Mouse (Mus musculus) gastrocnemius, postnatal 36 days (tissue): ENCODE results near the gene Zbtb48. TPM values are rescaled to one million over a fixed set of nuclear protein-coding genes. Genes with fewer than 3 reads are reported as not detected.

Experiments
- DNase-seq, 2 experiments: peaks; one replicate each; pipeline ENCODE4 v3.0.0; 2022
- intact Hi-C: fragments of 180-260 bp; cut with DNase I; formaldehyde crosslinking; loops from one replicate; pipeline ENCODE4 v1.15.1; 2025
- total RNA-seq, 2 experiments: library from RNA; stranded (reverse); gene quantifications; 2 replicates each; pipeline ENCODE4 v1.2.3; 2021

Gene Zbtb48
- total RNA-seq, 2 experiments from 2014 or later, result 2.5 to 2.8 TPM

DNA sequence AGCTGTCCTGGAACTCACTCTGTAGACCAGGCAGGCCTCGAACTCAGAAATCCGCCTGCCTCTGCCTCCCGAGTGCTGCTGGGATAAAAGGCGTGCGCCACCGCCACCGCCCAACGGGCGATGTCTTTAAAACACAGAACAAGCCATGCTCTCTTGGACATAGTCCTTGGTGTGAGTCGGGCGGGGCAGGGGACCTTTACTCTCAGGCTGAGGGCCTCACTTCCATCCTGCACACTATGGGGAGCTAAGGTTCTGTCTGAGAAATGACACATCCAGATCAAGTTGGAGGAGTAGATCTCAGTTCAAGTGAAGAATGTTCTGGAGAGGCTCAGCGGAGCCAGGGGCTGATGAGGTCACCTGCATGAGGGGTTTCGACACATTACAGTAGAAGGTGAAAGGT, 5.5 kb upstream of the Zbtb48 start:
- intact Hi-C loops, result no loop called here
- DNase-seq, result no peak

DNA sequence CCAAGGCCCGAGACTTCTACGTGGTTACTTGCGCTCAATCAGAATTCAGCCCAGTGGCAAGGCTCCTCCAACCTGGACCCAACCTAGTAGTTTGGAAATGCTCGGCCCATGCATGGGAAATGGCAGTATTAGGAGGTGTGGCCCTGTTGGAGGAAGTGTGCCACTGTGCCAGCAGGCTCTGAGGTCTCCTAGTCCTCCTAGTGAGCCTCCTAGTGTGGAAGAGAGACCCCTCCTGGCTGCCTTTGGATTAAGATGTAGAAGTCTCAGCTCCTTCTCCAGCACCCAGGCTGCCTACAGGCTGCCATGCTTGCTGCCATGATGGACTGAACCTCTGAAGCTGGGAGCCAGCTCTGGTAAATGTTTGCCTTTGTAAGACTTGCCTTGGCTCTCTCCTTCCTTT, 2.5 kb upstream of the Zbtb48 start:
- intact Hi-C loops, result no loop called here
- no peak for DNase-seq

DNA sequence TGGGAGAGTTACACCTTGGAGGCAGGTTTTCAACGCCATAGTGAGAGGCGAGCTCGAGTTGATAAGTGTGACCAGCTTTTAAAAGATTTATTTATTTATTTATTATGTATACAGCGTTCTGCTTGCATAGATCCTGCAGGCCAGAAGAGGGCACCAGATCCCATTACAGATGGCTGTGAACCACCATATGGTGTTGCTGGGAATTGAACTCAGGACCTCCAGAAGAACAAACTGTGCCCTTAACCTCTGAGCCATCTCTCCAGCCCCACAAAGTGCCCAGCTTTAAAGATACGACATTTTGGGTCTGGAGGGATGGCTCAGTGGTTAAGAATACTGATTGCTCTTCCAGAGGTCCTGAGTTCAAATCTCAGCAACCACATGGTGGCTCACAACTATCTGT, 1.6 kb upstream of the Zbtb48 start:
- intact Hi-C loops, result no loop called here

DNA sequence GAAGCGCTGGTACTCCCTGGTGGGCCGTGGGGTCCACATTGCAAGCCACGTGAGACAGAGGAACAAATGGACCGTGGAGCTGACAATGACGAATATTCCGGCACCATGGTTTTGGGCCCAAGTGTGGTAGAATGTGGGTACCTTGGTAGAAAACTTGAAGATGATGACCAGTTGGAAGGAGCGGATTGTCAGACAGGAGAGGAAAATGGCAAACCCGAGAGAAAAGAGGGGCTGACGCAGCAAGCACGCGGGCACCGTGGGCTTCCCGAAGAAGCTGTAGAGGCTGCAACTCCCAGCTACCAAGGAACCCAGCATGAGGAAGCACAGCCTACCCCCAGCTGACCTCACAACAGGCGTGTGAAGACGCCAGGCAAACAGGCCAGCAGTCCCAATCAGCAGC, 985 bp upstream of the Zbtb48 start:
- intact Hi-C loops, result no loop called here
- no peak for DNase-seq

More for the DNA sequence above, 1.6 kb upstream of the Zbtb48 start:
- DNase-seq, result no peak

DNA sequence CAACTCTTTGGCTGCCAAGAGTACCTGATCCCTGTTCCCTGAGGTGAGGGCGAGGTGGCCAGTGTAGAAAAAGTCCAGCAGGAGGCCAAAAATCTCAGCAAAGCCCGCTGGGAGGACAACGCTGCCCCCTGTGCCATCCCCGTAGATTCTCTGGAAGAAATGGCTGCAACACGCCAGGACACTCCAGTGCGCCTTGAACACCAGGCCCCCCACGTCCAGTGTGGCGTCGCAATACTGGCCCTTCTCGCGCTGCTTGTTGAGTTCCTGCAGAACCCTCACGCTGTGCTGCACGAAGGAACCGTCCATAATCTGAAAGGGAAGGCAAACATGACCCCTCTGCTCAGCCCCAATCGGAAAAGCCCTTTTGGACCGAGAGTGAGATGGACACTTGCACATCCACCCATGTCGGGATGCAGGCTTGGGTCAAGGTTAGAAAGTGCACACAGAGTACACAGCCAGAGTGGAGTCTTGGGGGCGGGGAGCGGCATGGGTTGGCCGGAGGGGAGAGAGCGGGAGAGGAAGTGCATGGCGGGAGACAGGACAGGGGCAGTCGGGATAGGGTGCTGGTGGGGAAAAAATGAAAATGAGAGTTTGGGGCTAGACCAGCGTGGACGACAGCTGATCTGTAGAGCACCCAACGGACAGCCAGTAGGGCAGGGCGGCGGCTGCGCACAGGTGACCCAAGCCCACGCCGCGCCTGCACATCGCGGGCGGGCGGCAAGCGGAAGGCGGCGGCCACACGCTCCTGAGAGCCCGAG, 541 bp downstream of the Zbtb48 start:
- intact Hi-C loops, result no loop called here
- no peak for DNase-seq

DNA sequence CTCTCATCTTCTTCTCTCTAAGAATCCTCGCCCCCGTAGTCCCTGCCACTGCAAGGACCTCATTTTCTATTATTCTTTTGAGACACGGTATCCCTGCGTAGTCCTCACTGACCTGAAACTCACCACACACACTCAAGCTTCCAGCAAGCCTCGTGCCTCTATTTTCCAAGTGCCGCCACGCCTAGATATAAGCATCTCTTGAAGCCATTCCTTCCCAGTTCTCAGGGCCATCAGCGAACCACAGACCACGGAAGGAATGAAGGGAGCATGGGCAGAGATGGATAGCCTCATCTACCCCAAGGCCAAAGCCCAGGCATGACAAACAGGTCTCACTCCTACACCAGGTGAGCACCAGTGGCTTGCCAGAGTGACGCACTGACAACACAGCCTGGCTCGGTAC, 2.9 kb downstream of the Zbtb48 start:
- intact Hi-C loops, result no loop called here
- DNase-seq, result no peak

DNA sequence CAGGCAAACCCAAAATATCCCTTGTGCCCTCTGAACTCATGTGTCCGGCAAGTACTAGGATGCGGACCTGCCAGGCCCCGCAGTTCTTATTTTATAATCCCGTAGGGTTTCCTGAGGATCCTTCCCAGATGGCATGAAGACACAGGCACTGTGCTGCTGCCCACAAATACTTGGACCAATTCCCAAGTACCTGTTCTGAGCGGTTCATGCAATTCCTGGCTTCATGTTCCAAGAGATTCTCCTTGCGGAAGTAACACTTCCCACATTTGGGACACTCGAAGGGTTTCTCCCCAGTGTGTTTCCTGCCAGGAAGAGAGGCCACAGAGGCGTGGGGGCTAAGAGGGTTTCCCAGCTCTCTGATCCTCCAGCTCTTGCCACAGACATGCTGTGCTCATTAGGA, 5.0 kb downstream of the Zbtb48 start:
- intact Hi-C loops, result no loop called here
- no peak for DNase-seq

DNA sequence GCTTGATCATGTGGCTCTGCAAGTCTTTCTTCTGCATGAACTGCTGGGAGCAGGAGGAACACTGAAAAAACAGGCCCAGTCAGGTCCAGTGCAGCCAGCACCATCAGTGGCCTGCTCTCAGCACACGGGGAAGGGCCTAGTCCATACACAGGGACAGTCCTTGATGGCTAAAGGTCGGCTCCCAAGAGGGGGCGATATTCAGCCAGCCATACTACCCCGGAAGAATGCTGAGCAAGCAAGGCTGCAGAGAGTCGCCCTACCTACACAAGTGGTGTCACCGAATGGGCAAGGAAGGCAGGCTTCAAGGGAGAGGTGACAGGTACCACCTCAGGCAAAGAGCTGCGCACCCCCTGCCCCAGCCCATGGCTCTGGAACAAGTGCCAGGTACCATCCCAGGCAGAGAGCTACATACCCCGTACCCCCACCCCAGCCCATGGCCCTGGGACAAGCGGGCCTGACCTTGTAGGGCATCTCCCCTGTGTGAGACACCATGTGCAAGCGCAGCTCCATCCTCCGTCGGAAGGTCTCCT, 5.8 kb downstream of the Zbtb48 start:
- DNase-seq, result no peak
- intact Hi-C loops, result no loop called here

DNA sequence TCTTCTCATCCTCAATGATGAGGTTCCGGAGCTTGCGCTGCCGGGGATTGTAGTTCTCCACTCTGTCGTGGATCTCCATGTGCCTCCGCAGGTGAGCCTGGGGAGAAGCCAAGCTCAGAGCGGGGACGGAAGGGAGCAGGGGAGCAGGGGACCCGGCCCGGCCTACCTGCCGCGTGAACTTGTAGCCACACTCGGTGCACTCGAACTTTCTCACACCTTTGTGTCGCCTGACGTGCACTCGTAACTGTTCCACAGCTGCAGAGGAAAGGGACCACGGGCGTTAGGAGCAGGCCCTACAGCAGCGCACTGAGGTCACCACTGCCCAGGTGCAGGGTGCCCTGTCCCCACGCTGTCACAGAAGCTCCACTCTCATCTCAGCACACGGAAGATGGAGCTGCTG, 7.4 kb downstream of the Zbtb48 start:
- intact Hi-C loops, result no loop called here

DNA sequence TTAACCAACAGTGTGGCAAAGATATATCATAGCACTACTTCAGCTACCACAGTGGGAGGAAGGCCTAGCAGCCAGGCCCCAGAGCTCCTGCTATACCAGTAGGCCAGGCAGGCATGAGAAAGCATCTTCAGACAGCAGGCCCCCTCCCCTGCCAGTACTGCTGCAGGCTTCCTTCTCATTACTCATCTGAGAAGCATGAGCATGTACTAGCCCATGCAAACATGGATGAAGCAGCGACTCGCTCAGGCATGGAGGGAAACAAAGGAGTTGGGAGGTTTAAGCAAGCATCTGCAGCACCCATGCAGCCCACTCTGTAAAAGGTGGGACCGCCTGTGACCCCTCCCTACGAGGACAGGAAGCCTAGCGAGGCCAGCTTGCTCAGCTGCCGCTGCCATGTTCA, 8.4 kb downstream of the Zbtb48 start:
- intact Hi-C loops, result no loop called here
- DNase-seq, result no peak

More for the DNA sequence above, 7.4 kb downstream of the Zbtb48 start:
- DNase-seq, result no peak

DNA sequence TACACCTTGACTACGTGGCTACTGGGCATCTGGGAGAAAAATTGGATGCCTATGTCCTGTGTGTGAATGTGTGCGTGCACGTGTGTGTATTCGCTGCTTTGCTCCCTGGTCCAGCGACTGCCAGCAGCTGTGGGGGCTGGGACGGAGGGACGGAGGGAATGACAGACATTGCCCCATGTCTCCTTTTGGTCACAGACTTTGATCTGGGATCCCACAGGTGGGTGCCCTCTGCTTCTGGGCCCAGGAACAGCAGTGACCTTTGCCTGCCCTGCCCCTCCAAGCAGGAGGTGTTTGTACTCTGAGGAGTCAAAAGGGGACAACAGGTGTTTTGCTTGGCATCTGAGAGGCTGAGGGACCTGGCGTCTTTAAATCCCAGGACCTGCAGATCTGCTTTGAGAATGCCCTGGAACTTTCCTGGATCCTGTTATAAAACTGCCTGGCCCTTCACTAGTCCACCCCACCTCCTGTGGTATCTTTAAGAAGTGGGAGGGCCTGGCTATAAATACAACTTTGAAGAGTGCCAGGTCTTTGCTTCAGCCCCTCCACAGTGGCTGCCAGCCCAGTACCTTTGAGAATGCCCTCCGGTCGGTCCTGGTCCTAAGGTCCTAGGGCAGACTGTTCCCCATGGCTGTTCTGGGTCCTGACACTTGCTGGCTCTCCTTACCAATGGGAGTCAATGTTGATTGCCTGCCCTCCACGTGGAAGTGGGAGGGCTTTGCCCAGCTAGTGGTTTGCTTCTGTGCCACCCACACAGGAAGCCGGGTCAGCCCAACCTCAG, 14.2 kb downstream of the Zbtb48 start:
- intact Hi-C loops, result no loop called here
- peak in 1 of 2 experiments; percentile 32 for DNase-seq

DNA sequence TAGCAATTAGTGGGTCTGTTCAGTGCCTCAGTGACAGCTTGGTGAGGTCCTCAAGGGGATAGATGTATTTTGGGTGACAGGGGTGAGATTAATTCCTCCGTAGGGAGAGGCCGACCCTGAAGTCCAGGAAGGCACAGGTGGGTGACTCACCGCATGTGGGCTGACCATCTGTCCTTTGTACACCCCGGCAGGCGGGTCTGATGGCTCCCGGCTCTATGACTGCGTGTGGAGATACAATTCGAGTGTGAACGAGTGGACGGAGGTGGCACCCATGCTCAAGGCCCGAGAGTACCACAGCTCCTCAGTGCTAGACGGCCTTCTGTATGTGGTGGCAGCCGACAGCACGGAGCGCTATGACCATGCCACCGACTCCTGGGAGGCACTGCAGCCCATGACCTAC, 15.4 kb downstream of the Zbtb48 start:
- intact Hi-C loops, result no loop called here
- DNase-seq, result no peak

DNA sequence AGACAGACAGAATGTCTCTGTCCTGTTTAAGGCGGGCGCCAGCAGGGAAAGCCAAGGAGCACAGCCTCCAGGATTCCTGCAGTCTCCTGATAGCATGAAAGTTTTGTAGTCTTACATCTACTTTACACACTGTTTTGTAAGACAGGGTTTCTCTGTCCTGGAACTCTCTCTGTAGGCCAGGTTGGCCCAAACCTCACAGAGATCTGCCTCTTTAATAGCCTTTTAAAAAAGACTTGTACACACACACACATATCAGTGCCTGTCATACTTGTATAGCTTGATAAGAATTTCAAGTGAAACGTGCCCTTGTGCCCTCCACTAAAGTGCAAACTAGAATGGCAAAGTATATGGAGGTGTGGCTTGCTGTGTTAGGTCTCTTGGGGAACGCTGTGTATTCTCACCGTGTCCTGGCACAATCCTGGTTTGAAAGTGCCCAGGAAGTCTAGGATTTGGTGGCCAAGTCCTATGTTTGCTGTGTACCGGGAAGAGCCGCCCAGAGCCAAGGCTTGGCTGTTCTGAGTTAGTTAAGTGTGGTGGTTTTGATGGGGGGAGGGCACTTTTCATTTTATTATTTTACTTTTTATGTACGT, 16.2 kb downstream of the Zbtb48 start:
- intact Hi-C loops, result no loop called here
- no peak for DNase-seq

DNA sequence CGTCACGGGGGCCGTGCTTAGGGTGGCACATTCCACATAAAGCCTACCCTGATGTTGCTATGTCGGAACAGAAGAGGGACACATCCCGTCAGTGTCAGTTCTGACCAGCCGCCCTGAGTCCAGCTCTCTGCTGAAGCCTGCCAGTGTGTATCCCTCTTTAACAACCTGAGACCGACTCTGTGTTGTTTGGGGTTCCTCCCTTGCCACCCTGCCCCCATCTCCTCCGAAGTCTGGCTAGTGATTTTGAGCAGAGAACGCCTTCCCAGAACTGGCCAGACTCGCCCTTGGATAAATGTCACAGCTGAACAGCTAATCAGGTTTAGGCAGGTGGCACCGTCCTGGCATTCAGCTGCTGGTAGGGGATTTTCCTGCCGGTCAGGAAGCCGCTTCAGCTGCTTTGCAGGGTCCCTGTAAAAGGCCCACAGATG, 16.8 kb downstream of the Zbtb48 start:
- intact Hi-C loops, result no loop called here
- no peak for DNase-seq

DNA sequence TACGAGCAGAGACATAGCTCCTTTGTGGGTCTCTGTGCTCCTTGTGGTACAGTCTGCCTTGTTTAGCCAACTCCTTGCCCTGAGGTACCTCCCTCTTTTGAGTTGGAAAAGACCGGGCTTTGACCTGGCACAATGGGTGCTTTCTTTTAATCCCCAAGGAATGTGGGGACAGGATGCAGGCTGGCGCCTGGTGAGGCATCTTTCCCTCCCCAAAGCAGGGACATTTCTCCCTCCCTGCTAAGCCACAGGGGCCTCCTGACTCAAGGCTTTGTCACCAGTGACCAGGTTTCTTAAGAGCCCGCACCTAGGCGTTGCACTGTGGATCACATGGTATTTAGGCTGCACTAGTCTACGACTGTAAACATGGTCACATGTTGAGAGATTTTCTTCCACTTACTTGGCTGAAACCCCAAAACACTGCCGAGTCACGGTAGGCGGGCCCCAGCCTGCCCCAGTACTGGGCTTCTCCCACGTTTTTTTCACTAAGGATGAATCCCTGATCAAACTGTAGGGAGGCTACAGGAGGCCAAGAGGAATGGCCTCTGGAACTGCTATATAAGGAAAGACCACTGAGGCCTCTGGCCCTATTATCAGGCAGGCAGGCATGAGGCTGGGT, 17.3 kb downstream of the Zbtb48 start:
- DNase-seq, result peak; percentile 40 to 44
- intact Hi-C loops, result no loop called here

DNA sequence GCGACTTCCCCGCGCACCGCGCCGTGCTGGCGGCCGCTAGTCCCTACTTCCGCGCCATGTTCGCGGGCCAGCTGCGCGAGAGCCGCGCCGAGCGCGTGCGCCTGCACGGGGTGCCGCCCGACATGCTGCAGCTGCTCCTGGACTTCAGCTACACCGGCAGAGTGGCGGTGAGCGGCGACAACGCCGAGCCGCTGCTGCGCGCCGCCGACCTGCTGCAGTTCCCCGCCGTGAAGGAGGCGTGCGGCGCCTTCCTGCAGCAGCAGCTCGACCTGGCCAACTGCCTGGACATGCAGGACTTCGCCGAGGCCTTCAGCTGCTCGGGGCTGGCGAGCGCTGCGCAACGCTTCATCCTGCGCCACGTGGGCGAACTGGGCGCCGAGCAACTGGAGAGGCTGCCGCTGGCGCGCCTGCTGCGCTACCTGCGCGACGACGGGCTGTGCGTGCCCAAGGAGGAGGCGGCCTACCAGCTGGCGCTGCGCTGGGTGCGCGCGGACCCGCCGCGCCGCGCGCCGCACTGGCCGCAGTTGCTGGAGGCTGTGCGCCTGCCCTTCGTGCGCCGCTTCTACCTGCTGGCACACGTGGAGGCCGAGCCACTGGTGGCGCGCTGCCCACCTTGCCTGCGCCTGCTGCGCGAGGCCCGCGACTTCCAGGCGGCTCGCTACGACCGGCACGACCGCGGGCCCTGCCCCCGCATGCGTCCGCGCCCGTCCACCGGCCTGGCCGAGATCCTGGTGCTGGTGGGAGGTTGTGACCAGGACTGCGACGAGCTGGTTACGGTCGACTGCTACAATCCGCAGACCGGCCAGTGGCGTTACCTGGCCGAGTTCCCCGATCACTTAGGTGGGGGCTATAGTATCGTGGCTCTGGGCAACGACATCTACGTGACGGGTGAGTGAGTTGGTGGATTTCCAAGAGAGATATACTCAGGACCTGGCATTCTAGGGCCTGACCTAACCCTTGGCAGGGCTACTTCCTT, 18.1 kb downstream of the Zbtb48 start:
- peak; percentile 66 to 71 for DNase-seq
- intact Hi-C loops, result loop anchor here (2.0 kb wide), 1 partner anchor 27 kb away; no protein-coding TSS in a partner anchor

DNA sequence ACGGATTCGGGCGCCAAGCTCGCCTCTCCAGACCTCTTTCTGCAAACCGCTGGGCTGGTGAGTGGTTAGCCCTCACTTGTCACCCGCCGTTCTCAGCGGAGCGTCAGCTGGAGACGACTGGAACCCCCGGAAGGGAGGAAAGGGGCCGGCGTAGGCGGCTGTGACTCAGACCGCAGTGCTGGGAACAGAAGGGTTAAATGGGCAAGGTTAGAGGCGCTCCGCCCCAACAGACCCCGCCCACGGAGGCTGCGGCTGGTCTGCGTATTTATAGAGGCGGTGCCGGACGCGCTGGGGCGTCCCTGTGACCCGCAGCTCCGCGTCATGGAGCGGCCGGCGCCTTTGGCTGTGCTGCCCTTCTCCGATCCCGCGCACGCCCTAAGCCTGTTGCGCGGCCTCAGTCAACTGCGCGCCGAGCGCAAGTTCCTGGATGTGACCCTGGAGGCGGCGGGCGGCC, 18.8 kb downstream of the Zbtb48 start, which contains the start of gene Klhl21:
TSS of gene Klhl21 (plus strand) at position 182 of the 454 bp plus-strand sequence.
- peak; percentile 94 to 95 for DNase-seq
- intact Hi-C loops, result loop anchor here (2.0 kb wide), 1 partner anchor 26 kb away; no protein-coding TSS in a partner anchor

DNA sequence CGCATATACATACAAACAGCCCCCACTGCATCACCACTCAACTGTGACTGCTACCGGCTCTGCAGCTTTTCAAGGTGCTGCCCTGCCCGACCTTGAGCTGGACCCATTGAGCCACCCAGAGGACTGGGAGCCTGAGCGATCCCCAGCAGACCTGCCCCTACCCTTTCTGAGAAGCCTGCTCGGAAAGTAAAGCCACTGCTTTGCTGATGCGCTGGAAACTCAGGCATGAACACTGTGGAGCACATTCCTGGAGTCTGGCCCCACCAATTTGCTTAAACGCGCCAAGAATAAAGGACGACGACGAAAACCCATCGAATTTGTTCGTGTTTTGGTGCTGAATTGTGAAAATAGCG, 19.3 kb downstream of the Zbtb48 start:
- peak in 1 of 2 experiments; percentile 43 for DNase-seq
- intact Hi-C loops, result loop anchor here (2.0 kb wide), 1 partner anchor 25 kb away; no protein-coding TSS in a partner anchor

DNA sequence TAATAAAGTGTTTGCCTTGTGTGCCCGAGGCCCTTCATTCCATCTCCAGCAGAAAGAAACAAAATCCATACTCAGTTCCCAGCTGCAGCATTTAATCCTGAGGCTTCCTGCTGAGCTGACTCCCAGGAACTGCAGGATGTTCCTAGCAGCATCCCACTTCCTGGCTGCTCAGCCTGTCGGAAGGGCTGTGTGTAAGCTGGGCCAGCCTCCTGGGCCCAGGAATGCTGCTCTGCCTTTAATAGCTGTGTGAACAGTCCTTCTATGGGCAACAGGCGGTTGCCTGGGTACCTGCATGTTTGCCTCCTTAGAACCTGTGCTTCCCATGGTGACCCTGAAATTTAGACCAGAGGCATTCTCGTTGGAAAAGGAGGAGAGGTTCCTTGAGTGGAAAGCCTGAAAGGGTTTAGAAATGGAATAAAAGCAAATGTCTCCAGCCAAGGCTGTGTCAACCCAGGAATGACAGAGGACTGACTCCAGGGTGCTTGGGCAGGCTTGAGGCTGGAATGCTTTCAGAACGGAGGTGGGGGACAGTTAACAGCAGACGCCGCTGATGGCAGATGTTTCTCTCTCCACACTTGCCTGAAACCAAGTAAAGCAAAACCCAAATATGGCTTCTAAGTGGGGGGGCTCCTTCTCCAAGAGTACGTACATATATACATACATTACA, 19.9 kb downstream of the Zbtb48 start:
- DNase-seq, result no peak
- intact Hi-C loops, result loop anchor here (2.0 kb wide), 1 partner anchor 25 kb away; no protein-coding TSS in a partner anchor
